Mouse (Mus musculus) forebrain, embryonic 14.5 days (tissue): ENCODE measurements around the gene Slc12a7. TPM values are rescaled to one million over a fixed set of nuclear protein-coding genes. Genes with fewer than 3 reads are reported as not detected.
A peak's percentile ranks its signal among the peaks of the same experiment; 100 is the strongest.

Experiments used
- ATAC-seq: fragments of 200-750 bp; cut with Nextera tagmentation; 2 replicates; pipeline ENCODE4 v1.8.0; 2017; ENCODE audit warnings: mild to moderate bottlenecking, moderate library complexity
- DNase-seq: peaks from one replicate; pipeline ENCODE4 v3.0.0-alpha.2; 2015; ENCODE audit warnings: low spot score
- H3K27ac ChIP-seq: fragments of 300-500 bp; sonication (generic); 2 replicates; pipeline ENCODE4 v1.5.1; 2014; ENCODE audit warnings: low read depth, mild to moderate bottlenecking, control low read depth, low read length, moderate library complexity
- H3K27me3 ChIP-seq: fragments of 300-500 bp; sonication (generic); replicated peaks from 2 replicates; pipeline ENCODE4 v1.6.1; 2014; ENCODE audit warnings: low read length, control low read depth, mixed read lengths; ENCODE audit not compliant: control insufficient read depth, insufficient read depth
- H3K36me3 ChIP-seq: fragments of 300-500 bp; sonication (generic); 2 replicates; pipeline ENCODE4 v1.6.1; 2014; ENCODE audit warnings: low read length, control low read depth; ENCODE audit not compliant: control insufficient read depth, insufficient read depth
- H3K4me1 ChIP-seq: fragments of 300-500 bp; sonication (generic); 2 replicates; pipeline ENCODE4 v1.6.1; 2014; ENCODE audit warnings: antibody characterized with exemption, low read length, control low read depth; ENCODE audit not compliant: control insufficient read depth, insufficient read depth
- H3K4me2 ChIP-seq: fragments of 300-500 bp; sonication (generic); 2 replicates; pipeline ENCODE4 v1.6.1; 2014; ENCODE audit warnings: mild to moderate bottlenecking, control low read depth, low read length
- H3K4me3 ChIP-seq: fragments of 300-500 bp; sonication (generic); 2 replicates; pipeline ENCODE4 v1.5.1; 2014; ENCODE audit warnings: low read depth, low read length, control low read depth
- H3K9ac ChIP-seq: fragments of 300-500 bp; sonication (generic); 2 replicates; pipeline ENCODE4 v1.6.1; 2014; ENCODE audit warnings: mild to moderate bottlenecking, low read length, control low read depth, moderate library complexity
- H3K9me3 ChIP-seq: fragments of 300-500 bp; sonication (generic); replicated peaks from 2 replicates; pipeline ENCODE4 v1.6.1; 2016; ENCODE audit warnings: low read length, control low read depth, mixed read lengths; ENCODE audit not compliant: control insufficient read depth
- WGBS: fragments of 180-500 bp; shearing (Covaris S2); extraction: QIAGEN DNeasy Blood & Tissue Kit; methylation state at CpG from one replicate; pipeline ENCODE4 v1.1.7; 2014; 5-methylcytosine and 5-hydroxymethylcytosine counted together
- polyA plus RNA-seq: library from polyadenylated mRNA; unstranded; fragments of >200 nt; fragmentation: Nextera tagmentation; extraction: Ambion mirVana; gene quantifications from 2 replicates; pipeline ENCODE4 v1.2.1, GENCODE M21; 2014

Slc12a7 gene
- polyA plus RNA-seq, 1 experiment from 2014 or later: 14.5 TPM

DNA sequence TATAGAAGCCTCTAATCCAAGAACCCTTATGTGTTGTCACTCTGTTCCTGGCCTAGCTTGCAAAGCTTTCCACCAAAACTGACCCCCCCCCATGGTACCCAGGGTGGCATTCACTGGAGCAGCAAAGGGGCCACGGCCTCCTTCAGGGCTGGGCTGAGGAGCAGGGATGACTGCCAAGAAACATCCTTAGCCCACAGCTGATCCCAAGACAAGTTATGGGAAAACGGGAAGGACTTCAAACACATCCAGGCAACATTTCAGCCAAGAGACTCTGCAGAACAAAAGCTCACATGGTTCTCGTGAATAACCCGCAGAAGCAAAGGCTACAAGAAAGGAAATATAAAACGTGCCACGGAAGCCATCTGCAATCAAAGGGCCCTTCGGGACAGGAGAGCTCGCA is 94.3 kb downstream of the Slc12a7 start:
- Histone ChIP-seq H3K9ac (no peak overlapping the region), H3K4me2 (no peak overlapping the region), H3K9me3 (no peaks in the 10 kb centered on the region), H3K36me3 (no peaks in the 10 kb centered on the region), H3K4me3 (no peak overlapping the region), H3K27me3 (no peaks in the 10 kb centered on the region), H3K27ac (no peak overlapping the region), H3K4me1 (no peaks in the 10 kb centered on the region)
- DNase-seq: peak; percentile 19
- 65% methylated on average over 8 of the region's 8 CpGs for WGBS
- no peak; the same call in 1 of the 2 replicates for ATAC-seq

DNA sequence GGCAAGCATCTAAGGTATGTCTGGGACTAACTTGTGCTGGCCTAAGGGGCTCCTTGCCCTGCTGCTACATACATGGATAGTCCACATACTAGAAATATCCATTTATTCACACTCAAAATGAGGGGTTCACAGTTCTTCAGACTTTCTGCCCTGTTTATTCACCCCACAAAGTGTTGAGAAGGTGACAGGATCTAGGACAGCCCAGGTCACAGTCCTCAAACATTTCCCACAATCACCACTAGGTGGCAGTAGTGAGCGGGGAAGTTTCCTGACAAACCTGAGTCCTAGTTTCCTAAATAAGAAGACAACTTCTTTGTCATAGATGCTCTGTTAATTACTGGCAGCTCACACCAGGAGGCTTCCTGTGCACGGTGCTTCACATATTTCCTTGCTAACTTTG is 98.6 kb downstream of the Slc12a7 start:
- no peaks in the 10 kb centered on the region for H3K9me3 ChIP-seq
- H3K36me3 ChIP-seq: no peaks in the 10 kb centered on the region
- H3K4me3 ChIP-seq: no peak overlapping the region
- DNase-seq (peak; percentile 54), ATAC-seq (peak; percentile 37; the same call in 1 of the 2 replicates)
- no peaks in the 10 kb centered on the region for H3K4me1 ChIP-seq
- no peaks in the 10 kb centered on the region for H3K27me3 ChIP-seq
- H3K9ac ChIP-seq: no peak overlapping the region
- H3K27ac ChIP-seq: no peak overlapping the region
- 0% methylated on average over 2 of the region's 2 CpGs for WGBS
- no peak overlapping the region for H3K4me2 ChIP-seq

DNA sequence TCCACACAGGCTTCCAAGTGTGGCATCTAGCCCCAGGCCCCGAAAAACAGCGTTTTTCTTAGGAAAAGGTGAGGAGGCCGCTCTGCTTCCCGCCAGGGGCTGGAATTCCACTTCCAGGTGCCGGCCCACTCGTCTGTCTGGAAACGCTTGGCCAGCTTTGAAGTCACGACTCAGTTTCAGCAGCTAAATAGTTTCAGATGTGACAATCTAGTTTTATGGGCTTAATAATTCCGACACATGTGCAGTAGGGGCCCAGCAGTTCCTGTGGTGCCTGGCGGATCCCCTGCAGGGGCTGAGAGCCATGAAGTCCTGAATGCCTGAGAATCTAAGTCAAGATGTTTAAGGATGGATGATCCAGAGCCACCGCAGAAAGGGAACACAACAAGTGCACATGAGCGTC is 100.9 kb downstream of the Slc12a7 start:
- 80% methylated on average over 12 of the region's 12 CpGs for WGBS
- Histone ChIP-seq H3K9ac (no peak overlapping the region), H3K4me3 (no peak overlapping the region), H3K9me3 (no peaks in the 10 kb centered on the region), H3K27ac (no peak overlapping the region), H3K36me3 (no peaks in the 10 kb centered on the region), H3K27me3 (no peaks in the 10 kb centered on the region), H3K4me1 (no peaks in the 10 kb centered on the region), H3K4me2 (no peak overlapping the region)
- DNase-seq (no peak), ATAC-seq (no peak)

DNA sequence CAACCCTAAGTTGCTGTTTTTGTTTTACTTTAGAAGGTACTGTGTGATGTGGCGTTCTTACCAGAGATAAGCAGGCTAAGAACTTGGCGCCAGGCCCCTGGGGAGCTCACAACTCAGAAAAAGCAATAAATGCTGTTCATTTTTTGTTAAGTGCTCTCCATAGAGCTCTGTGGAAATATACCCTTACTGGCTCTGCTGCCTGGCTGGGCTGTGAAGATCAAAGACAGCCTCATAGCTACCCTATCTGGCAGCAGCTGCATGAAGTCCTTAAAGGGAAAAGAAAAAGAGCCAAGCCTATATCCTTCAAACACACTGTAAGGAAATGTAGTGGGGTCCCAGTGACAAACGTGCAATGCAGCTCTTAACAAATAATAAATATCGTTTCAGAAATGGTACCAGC is 102.9 kb downstream of the Slc12a7 start:
- Histone ChIP-seq H3K27me3 (no peaks in the 10 kb centered on the region), H3K9ac (no peak overlapping the region), H3K27ac (no peak overlapping the region), H3K4me1 (no peaks in the 10 kb centered on the region), H3K4me3 (no peak overlapping the region), H3K4me2 (no peak overlapping the region), H3K36me3 (no peaks in the 10 kb centered on the region), H3K9me3 (no peaks in the 10 kb centered on the region)
- no peak for DNase-seq
- WGBS: 65% methylated on average over 4 of the region's 4 CpGs
- ATAC-seq: no peak

DNA sequence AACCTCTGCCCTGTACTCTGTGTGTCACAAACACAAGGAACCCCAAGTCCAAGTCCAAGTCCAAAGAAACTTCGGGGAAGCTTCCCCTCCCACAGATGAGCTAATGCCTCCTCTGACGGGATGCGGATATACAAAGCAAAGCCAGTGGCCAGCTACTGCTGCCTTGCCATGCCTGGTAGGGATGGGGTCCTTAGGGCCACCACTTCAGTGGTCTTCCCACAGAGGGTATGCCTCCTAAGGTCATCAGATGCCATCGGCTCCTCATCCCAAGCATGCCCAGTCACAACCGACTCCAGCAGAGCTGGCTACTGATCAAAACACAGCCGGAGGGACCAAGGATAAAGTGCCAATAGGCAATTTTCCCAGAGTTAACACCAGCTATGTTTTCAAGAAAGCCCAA is 103.6 kb downstream of the Slc12a7 start:
- ATAC-seq: no peak

DNA sequence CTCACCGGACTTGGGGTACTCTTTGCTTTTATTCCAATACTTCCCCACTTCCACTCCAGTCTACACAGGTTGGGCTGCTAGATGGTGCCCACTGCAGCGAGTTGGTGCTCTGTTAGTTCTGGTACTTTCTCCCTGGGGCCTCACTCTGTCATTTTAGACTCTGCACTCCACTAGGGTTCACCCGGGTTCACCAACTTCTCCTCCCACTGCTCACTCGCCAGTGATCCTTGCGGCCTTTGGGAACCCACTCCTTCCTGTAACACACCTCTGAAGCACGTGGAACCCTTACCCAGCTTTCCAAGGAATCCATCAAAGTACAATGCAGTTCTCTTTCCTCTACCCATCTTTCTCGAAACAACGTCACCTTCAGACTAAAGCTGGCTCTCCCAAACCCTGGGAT is 104.8 kb downstream of the Slc12a7 start:
- H3K4me1 ChIP-seq: no peaks in the 10 kb centered on the region
- DNase-seq (no peak), ATAC-seq (no peak)
- no peak overlapping the region for H3K27ac ChIP-seq
- H3K36me3 ChIP-seq: no peaks in the 10 kb centered on the region
- H3K4me2 ChIP-seq: no peak overlapping the region
- H3K9me3 ChIP-seq: no peaks in the 10 kb centered on the region
- H3K27me3 ChIP-seq: no peaks in the 10 kb centered on the region
- WGBS: 83% methylated on average over 8 of the region's 8 CpGs
- no peak overlapping the region for H3K9ac ChIP-seq
- H3K4me3 ChIP-seq: no peak overlapping the region

More for the DNA sequence above, 103.6 kb downstream of the Slc12a7 start:
- Histone ChIP-seq H3K27me3 (no peaks in the 10 kb centered on the region), H3K4me3 (no peak overlapping the region), H3K9ac (no peak overlapping the region), H3K36me3 (no peaks in the 10 kb centered on the region), H3K4me1 (no peaks in the 10 kb centered on the region), H3K27ac (no peak overlapping the region), H3K9me3 (no peaks in the 10 kb centered on the region), H3K4me2 (no peak overlapping the region)
- WGBS: 85% methylated on average over 6 of the region's 6 CpGs
- DNase-seq: no peak

DNA sequence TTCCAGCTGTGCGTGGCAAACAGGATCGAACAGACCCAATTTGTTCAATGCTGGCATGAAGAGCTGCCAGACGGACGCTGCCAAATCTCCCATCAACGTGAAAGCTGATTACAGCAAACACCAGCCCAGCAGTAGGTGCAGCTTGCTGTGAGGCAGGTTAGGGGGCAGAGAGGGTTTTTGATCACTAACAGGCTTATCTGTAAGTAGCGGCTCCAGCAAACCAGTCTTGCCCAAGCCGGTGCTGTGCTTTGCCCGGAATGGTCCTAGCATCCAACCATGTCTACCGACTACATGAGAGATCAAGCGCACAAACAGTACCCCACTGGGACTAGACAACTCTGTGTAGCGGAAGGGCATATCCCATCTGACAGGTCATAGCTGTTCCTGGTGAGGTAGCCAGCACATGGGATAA is 106.2 kb downstream of the Slc12a7 start:
- Histone ChIP-seq H3K4me1 (no peaks in the 10 kb centered on the region), H3K36me3 (no peaks in the 10 kb centered on the region), H3K27me3 (no peaks in the 10 kb centered on the region), H3K9ac (no peak overlapping the region), H3K4me2 (no peak overlapping the region), H3K27ac (no peak overlapping the region), H3K9me3 (no peaks in the 10 kb centered on the region), H3K4me3 (no peak overlapping the region)
- no peak for ATAC-seq
- 65% methylated on average over 11 of the region's 11 CpGs for WGBS
- DNase-seq: peak; percentile 27

DNA sequence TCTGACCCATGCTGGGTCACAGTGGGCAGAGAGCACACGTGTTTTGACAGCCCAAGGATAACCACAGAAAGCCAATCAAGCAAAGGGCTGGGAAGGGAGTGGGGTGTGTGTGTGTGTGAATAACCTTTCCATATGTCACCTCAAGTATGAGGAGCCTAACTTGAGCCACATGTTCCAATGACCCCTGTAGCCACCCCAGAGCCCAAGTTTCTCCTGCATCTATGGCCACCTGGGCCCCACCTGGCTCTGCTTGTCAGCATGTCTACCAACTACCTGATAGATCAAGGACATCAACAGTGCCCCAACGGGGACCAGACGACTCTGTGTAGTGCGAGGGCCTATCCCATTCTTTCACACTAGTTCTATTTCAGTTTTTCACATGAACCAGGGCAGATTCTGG is 106.8 kb downstream of the Slc12a7 start:
- no peaks in the 10 kb centered on the region for H3K36me3 ChIP-seq
- WGBS: 84% methylated on average over 4 of the region's 4 CpGs
- no peak overlapping the region for H3K4me2 ChIP-seq
- H3K4me1 ChIP-seq: no peaks in the 10 kb centered on the region
- H3K9me3 ChIP-seq: no peaks in the 10 kb centered on the region
- H3K27ac ChIP-seq: no peak overlapping the region
- H3K4me3 ChIP-seq: no peak overlapping the region
- DNase-seq (no peak), ATAC-seq (no peak)
- H3K9ac ChIP-seq: no peak overlapping the region
- H3K27me3 ChIP-seq: no peaks in the 10 kb centered on the region

DNA sequence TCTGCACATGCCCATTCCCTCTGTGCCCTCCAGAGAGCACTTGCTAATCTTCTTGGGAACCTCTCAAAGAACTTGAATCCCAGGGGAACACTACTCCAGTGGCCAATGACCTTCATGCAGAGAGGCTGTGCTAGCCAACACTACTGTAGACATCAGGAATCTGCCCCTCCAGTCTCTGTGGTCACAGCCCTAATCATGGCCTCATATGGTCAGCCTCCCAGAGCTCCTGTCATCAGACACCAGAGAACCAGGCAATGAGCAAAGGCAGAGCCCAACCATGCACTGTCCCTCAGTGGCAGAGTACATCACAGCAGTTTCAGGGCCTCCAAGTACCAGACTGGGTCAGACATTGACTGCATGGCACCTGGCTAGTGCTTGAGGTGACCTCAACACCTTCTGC is 109.8 kb downstream of the Slc12a7 start:
- no peak for DNase-seq

More for the DNA sequence above, 109.8 kb downstream of the Slc12a7 start:
- no peak for ATAC-seq
- H3K36me3 ChIP-seq: no peaks in the 10 kb centered on the region
- H3K4me1 ChIP-seq: no peaks in the 10 kb centered on the region
- no peak overlapping the region for H3K4me3 ChIP-seq
- no peak overlapping the region for H3K27ac ChIP-seq
- H3K4me2 ChIP-seq: no peak overlapping the region
- H3K27me3 ChIP-seq: peaks cover 7% of the 10 kb centered on the region; the same call in 1 of the 2 replicates
- no peak overlapping the region for H3K9ac ChIP-seq
- H3K9me3 ChIP-seq: no peaks in the 10 kb centered on the region
